ENCODE assay signal across 8 mouse cellular contexts in the genomic region with DNA sequence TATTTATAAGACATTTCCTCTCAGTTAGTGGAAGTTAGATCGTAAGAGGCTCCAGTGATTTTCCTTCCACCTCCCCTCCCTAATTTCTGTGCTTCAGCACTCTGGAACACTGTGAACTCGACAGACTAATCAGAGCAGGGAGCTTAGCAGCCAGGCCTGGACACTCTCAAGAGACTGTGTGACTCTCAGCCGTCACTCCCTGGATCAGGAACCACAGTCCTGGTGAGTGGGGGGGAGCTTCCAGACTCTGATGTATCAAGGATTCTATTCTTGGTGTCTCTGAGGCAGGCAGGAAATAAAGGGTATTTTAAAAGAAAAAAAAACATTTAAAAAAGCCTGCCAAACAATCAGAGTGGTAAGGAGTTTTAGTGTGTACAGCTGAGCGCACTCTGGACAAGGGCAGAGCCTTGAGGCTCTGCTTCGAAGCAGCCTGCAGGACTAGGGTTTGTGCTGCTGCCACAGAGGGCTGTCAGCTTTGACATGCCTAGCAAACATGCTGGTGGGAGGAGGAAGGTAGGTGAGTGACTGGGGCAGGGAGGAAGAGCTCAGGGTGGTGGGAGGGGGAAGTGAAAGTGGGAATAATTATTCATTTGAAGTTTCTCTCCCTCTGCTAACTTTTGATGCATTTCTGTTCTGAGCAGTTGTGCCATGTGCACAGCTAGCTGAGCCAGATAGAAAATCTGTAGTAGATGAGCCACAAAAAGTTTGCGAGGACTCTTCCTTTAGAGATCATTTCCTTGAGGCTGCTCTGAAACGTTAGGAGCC.
A peak's percentile ranks its signal among the peaks of the same experiment; 100 is the strongest.
DNase-seq lines count a peak whose midpoint lies in the region; ATAC-seq and TF ChIP-seq lines count a peak whose summit lies in the region.

No protein-coding gene starts in this region.

- no peak for TF ChIP-seq POLR2A in small intestine, adult 2 months (IDR thresholded peaks at IDR 0.05; ENCODE audit: low read depth, low read length)

- no peak overlapping the region for H3K4me2 ChIP-seq in forebrain, embryonic 14.5 days (ENCODE audit: low read length)
- H3K4me2 ChIP-seq in lung, embryonic 15.5 days = peak overlapping the region; percentile 34

- H3K4me3 ChIP-seq in forebrain, embryonic 14.5 days (ENCODE audit: low read depth, low read length) = no peak overlapping the region
- H3K4me3 ChIP-seq in lung, embryonic 15.5 days = no peak overlapping the region
- H3K4me3 ChIP-seq in small intestine, adult 2 months (ENCODE audit: low read depth, low read length) = peak overlapping the region; percentile 25; the same call in 1 of the 2 replicates

- no peak for TF ChIP-seq CTCF in small intestine, adult 2 months (IDR thresholded peaks at IDR 0.05; ENCODE audit: extremely low read depth, insufficient read length, insufficient replicate concordance, low read depth, low read length)

- H3K36me3 ChIP-seq in forebrain, embryonic 14.5 days (ENCODE audit: control insufficient read depth, insufficient read depth, low read length) = no peaks in the 10 kb centered on the region
- H3K36me3 ChIP-seq in lung, embryonic 15.5 days = no peaks in the 10 kb centered on the region
- no peaks in the 10 kb centered on the region for H3K36me3 ChIP-seq in small intestine, adult 2 months (ENCODE audit: control insufficient read depth, insufficient read depth, low read length)

- H3K9ac ChIP-seq in forebrain, embryonic 14.5 days (ENCODE audit: low read length) = no peak overlapping the region
- no peak overlapping the region for H3K9ac ChIP-seq in lung, embryonic 15.5 days

- DNase-seq in 3T3-L1 (ENCODE audit: low read depth, low spot score) = peak; percentile 76
- DNase-seq in adrenal gland, adult 18-20 months (ENCODE audit: low spot score in 2 of 2) = peak; percentile 52 to 64
- peak; percentile 27 for DNase-seq in forebrain, embryonic 14.5 days (ENCODE audit: low spot score)
- DNase-seq in heart, postnatal 14 days = peak; percentile 76 to 77
- DNase-seq in layer of hippocampus, adult 9-10 months (ENCODE audit: low spot score) = peak; percentile 31
- no peak for DNase-seq in cerebellum, postnatal 4 days (ENCODE audit: low spot score in 2 of 2)

- ATAC-seq in forebrain, embryonic 14.5 days = peak; percentile 69; the same call in 1 of the 2 replicates
- ATAC-seq in lung, embryonic 15.5 days (ENCODE audit: borderline replicate concordance, extremely low read depth, low FRiP score, low TSS enrichment) = peak; percentile 81; the same call in 1 of the 2 replicates

- H3K4me1 ChIP-seq in forebrain, embryonic 14.5 days (ENCODE audit: control insufficient read depth, insufficient read depth, low read length) = 0 out of 2 replicates have a peak, but pooled peaks cover 2% of the 10 kb centered on the region
- H3K4me1 ChIP-seq in lung, embryonic 15.5 days = peaks cover 19% of the 10 kb centered on the region
- H3K4me1 ChIP-seq in small intestine, adult 2 months (ENCODE audit: control insufficient read depth, insufficient read depth, insufficient read length, low read length) = peaks cover 2% of the 10 kb centered on the region; the same call in 1 of the 2 replicates

- intact Hi-C loops in heart, postnatal 14 days (cut with DNase I) = loop anchor here (1.0 to 10.0 kb wide), 4 partner anchors 29 to 211 kb away; no protein-coding TSS in a partner anchor

- no peaks in the 10 kb centered on the region for H3K27me3 ChIP-seq in forebrain, embryonic 14.5 days (replicated peaks; ENCODE audit: control insufficient read depth, insufficient read depth, low read length)
- H3K27me3 ChIP-seq in lung, embryonic 15.5 days = no peaks in the 10 kb centered on the region
- no peaks in the 10 kb centered on the region for H3K27me3 ChIP-seq in small intestine, adult 2 months (ENCODE audit: control insufficient read depth, insufficient read depth, low read length)

- no peak overlapping the region for H3K27ac ChIP-seq in forebrain, embryonic 14.5 days (ENCODE audit: low read depth, low read length)
- peak overlapping the region; percentile 67 for H3K27ac ChIP-seq in lung, embryonic 15.5 days
- peak overlapping the region; percentile 77 for H3K27ac ChIP-seq in small intestine, adult 2 months (ENCODE audit: insufficient read depth, low read depth, low read length)

- 37% methylated on average over 7 of the region's 7 CpGs for WGBS in forebrain, embryonic 14.5 days
- WGBS in lung, embryonic 15.5 days = 14% methylated on average over 7 of the region's 7 CpGs
- WGBS in small intestine, adult 2 months = 49% methylated on average over 7 of the region's 7 CpGs

- no peaks in the 10 kb centered on the region for H3K9me3 ChIP-seq in forebrain, embryonic 14.5 days (replicated peaks; ENCODE audit: control insufficient read depth, low read length)
- no peaks in the 10 kb centered on the region for H3K9me3 ChIP-seq in lung, embryonic 15.5 days

Comparison
In these comparisons a context has a peak if more than half of its experiments do, and no peak if none do; other contexts are left out.
1. DNase-seq: peak in 3T3-L1 (single experiment), adrenal gland, adult 18-20 months (2 of 2), forebrain, embryonic 14.5 days (single experiment), heart, postnatal 14 days (2 of 2) and layer of hippocampus, adult 9-10 months (single experiment); none in cerebellum, postnatal 4 days (0 of 2).